Mouse (Mus musculus) brain, embryonic 14.5 days (tissue): ENCODE results near the gene Creb3l4. TPM values are rescaled to one million over a fixed set of nuclear protein-coding genes. Genes with fewer than 3 reads are reported as not detected.

ENCODE experiments used
- DNase-seq: peaks from one replicate; pipeline ENCODE4 v3.0.0-alpha.2; 2011; ENCODE audit warnings: low read depth
- CTCF ChIP-seq: fragments of 200-500 bp; IDR thresholded peaks from 2 replicates; pipeline ENCODE4 v1.5.1; 2012; ENCODE audit warnings: inconsistent platforms, mild to moderate bottlenecking, moderate library complexity, borderline replicate concordance; ENCODE audit not compliant: insufficient read depth, insufficient read length; ENCODE audit errors: extremely low read depth
- POLR2A ChIP-seq: fragments of 200-500 bp; IDR thresholded peaks from 2 replicates; pipeline ENCODE4 v1.6.1; 2012; ENCODE audit warnings: mild to moderate bottlenecking, inconsistent platforms, borderline replicate concordance; ENCODE audit not compliant: poor library complexity, insufficient read depth, insufficient read length, severe bottlenecking; ENCODE audit errors: extremely low read depth
- polyA plus RNA-seq: library from polyadenylated mRNA; depleted of rRNA; stranded (reverse); fragments of >200 nt; gene quantifications from 2 replicates; pipeline ENCODE4 v1.2.3, GENCODE M21; 2012; rRNA removed

Creb3l4 gene
- polyA plus RNA-seq, 1 experiment = 1.3 TPM

GRCm38 (mm10) chr3:90202884-90203283, 40.4 kb downstream of the Creb3l4 start:
- TF ChIP-seq POLR2A (no peak), CTCF (no peak)
- DNase-seq = no peak

GRCm38 (mm10) chr3:90197548-90197947, 45.8 kb downstream of the Creb3l4 start:
- DNase-seq = no peak
- TF ChIP-seq POLR2A (no peak), CTCF (no peak)

GRCm38 (mm10) chr3:90195644-90196043, 47.7 kb downstream of the Creb3l4 start:
- TF ChIP-seq POLR2A = no peak
- no peak for TF ChIP-seq CTCF
- DNase-seq = no peak

- peak; percentile 38 for DNase-seq
- TF ChIP-seq CTCF (no peak), POLR2A (no peak)
Measured at GRCm38 (mm10) chr3:90194759-90195158, 48.6 kb downstream of the Creb3l4 start.

GRCm38 (mm10) chr3:90190859-90191510, 52.3 kb downstream of the Creb3l4 start:
- TF ChIP-seq CTCF (no peak), POLR2A (no peak)
- no peak for DNase-seq

Other genes with a start within 250 kb of the Creb3l4 start
- 93.7 and 115 TPM in 2 replicates for gene Hax1, start 244.7 kb downstream of the Creb3l4 start, polyA plus RNA-seq
- 93.7 and 97.7 TPM in 2 replicates for gene 4933434E20Rik, start 191.9 kb downstream of the Creb3l4 start, polyA plus RNA-seq
- 155 and 184 TPM in 2 replicates for gene Ubap2l, start 190.9 kb downstream of the Creb3l4 start, polyA plus RNA-seq
- 205 and 222 TPM in 2 replicates for gene Tpm3, start 170.9 kb downstream of the Creb3l4 start, polyA plus RNA-seq
- 1.8 and 2.3 TPM in 2 replicates for gene Nup210l, start 139.4 kb downstream of the Creb3l4 start, polyA plus RNA-seq
- 2,101 and 2,543 TPM in 2 replicates for gene Rps27, start 29.9 kb downstream of the Creb3l4 start, polyA plus RNA-seq
- 14.5 and 16.4 TPM in 2 replicates for gene Rab13, start 29.8 kb downstream of the Creb3l4 start, polyA plus RNA-seq
- 48.4 and 76.8 TPM in 2 replicates for gene Jtb, start 11.9 kb downstream of the Creb3l4 start, polyA plus RNA-seq
- 24.0 and 35.8 TPM in 2 replicates for gene Slc39a1, start 4.7 kb upstream of the Creb3l4 start, polyA plus RNA-seq
- 62.1 and 72.8 TPM in 2 replicates for gene Crtc2, start 10.7 kb upstream of the Creb3l4 start, polyA plus RNA-seq
- gene Dennd4b, start 21.7 kb upstream of the Creb3l4 start, polyA plus RNA-seq = 29.3 and 30.7 TPM in 2 replicates
- gene Gatad2b, start 49.7 kb upstream of the Creb3l4 start, polyA plus RNA-seq = 27.3 and 52.6 TPM in 2 replicates
- 52.9 and 55.5 TPM in 2 replicates for gene Slc27a3, start 146.4 kb upstream of the Creb3l4 start, polyA plus RNA-seq
- 56.0 and 66.1 TPM in 2 replicates for gene Ints3, start 190.1 kb upstream of the Creb3l4 start, polyA plus RNA-seq
- gene Npr1, start 222.4 kb upstream of the Creb3l4 start, polyA plus RNA-seq = 5.8 and 7.5 TPM in 2 replicates
- 183 TPM in 2 replicates for gene Ilf2, start 232.6 kb upstream of the Creb3l4 start, polyA plus RNA-seq
- gene Snapin, start 247.5 kb upstream of the Creb3l4 start, polyA plus RNA-seq = 45.1 and 54.1 TPM in 2 replicates